Mouse (Mus musculus) brown adipose tissue, adult 24 weeks (tissue): ENCODE measurements around the gene Aox3. TPM values are rescaled to one million over a fixed set of nuclear protein-coding genes. Genes with fewer than 3 reads are reported as not detected.

Experiments used
- H3K27ac ChIP-seq: fragments of 200-500 bp; replicated peaks from 2 replicates; pipeline ENCODE4 v1.5.1; 2012; ENCODE audit warnings: low read depth, mild to moderate bottlenecking, low read length
- H3K4me1 ChIP-seq: fragments of 200-500 bp; 2 replicates; pipeline ENCODE4 v1.6.1; 2012; ENCODE audit warnings: low read length, mixed read lengths; ENCODE audit not compliant: control insufficient read depth, insufficient read depth, insufficient read length
- H3K4me3 ChIP-seq: fragments of 200-500 bp; 2 replicates; pipeline ENCODE4 v1.5.1; 2012; ENCODE audit warnings: low read depth, mild to moderate bottlenecking, low read length, moderate library complexity; ENCODE audit not compliant: insufficient read depth
- polyA plus RNA-seq: library from polyadenylated mRNA; stranded (reverse); fragments of >200 nt; gene quantifications from 2 replicates; pipeline ENCODE4 v1.2.4, GENCODE M21; 2012; ENCODE audit not compliant: missing spikeins, insufficient read depth, insufficient read length

Aox3 gene
- polyA plus RNA-seq, 1 experiment = 0.63 TPM

DNA sequence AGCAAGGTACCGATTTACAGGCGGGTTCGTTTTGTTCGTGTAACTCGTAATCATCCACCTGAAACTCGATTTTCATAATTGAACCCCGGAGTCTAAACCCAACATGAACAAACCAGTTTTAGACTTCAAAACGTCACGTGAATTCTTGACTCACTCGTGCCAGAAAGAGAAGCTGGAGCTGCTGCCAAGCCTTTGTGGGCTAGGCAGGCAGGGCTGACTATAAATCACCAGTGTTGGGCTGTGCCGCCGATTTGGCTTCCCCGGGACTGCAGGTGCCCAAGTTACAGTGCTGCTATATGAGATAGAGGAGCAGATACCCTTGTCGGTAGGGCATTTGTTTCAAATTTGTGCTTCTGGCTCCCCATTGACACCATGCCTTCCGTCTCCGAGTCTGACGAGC, 97.3 kb downstream of the Aox3 start, which contains the start of gene Aox4:
Gene Aox4 (plus strand): TSS at position 195 of the 400 bp plus-strand sequence.
- Histone ChIP-seq H3K4me1 (no peaks in the 10 kb centered on the region), H3K27ac (no peak within 1 kb of the TSS), H3K4me3 (no peak within 1 kb of the TSS)

DNA sequence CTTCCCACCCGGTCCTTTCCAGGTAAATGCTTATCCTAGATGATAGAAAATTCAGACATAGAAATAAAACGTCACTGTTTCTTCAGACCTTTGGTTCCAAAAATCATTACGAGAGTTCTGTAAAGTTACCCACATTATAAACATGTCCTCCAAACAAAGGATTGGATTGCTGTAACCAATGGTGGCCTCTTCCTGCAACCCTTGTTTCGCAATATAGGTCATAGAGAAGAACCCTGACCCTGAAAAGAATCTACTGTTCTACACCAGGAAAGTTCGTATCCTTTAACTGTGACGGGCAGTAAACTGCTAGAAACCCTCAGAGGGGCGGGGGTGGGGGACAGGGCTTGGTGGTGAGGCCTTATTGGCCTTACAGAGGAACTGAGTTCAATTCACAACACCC, 99.9 kb downstream of the Aox3 start:
- H3K27ac ChIP-seq = no peak overlapping the region
- H3K4me3 ChIP-seq = no peak overlapping the region
- H3K4me1 ChIP-seq = no peaks in the 10 kb centered on the region

- Histone ChIP-seq H3K27ac (no peak overlapping the region), H3K4me3 (no peak overlapping the region), H3K4me1 (no peaks in the 10 kb centered on the region)
These were observed 100.9 kb downstream of the Aox3 start for GRCm38 (mm10) chr1:58213838-58214237.

DNA sequence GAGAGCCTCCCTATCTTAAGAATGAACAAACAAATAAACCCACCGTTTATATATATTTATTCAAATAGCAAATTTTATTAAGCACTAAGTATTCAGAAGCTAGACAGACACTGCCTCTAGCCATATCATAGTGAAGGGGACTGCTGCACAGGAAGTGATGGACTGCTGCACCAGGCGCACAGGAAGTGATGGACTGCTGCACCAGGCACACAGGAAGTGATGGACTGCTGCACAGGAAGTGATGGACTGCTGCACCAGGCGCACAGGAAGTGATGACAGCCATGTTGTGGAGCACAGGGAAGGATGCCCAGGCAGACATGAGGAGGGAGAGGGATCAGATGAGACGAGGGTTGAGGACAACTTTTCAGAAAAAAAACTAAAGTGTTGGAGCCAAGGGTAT, 102.4 kb downstream of the Aox3 start:
- Histone ChIP-seq H3K27ac (no peak overlapping the region), H3K4me1 (no peaks in the 10 kb centered on the region), H3K4me3 (no peak overlapping the region)

DNA sequence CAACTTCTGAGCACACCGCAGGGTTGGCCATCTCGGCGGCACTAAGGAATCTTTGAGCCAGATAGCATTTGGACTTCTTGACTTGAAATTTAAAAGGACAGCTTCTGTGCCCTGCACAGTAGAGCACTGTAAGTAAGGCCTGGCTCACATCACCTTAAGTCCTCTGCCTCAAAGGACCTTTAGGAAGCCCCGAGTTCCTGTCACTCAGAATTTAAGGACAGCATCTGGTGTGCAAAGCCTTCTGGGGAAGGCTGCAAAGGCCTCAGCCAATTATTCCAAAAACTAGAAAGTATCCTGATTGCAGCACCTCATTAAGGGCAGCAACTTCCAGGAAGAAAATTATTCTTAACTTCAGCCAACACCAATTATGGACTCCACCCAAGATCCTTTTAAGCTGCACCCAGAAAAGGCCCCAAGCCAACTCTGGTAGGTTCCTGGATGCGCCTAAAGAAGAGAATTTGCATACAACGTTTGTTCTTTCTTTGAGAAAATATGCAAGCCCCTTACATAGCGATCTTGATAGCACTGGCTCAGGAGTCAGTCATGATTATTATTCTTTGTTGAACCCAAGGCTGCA, 103.1 kb downstream of the Aox3 start:
- no peak overlapping the region for H3K27ac ChIP-seq
- H3K4me3 ChIP-seq = no peak overlapping the region
- no peaks in the 10 kb centered on the region for H3K4me1 ChIP-seq

DNA sequence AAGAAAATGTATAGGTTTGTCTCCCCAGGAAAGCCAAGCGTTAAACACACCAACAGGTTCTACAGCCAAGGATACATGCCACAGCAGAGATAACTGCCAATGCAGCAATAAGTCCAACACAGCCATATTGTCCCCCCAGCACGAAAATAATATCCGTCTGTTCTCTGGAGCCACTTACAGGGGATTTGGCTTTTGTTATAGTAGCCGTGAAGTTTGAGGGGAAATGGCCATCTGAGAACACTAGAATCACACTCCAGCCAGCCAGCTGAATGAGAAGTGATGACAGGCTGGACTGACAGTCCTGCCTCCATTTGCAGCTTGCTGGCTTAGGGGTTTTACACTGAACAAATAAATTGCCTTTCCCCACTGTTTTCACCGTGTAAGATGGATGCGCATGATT, 108.1 kb downstream of the Aox3 start:
- H3K4me3 ChIP-seq = no peak overlapping the region
- no peak overlapping the region for H3K27ac ChIP-seq
- no peaks in the 10 kb centered on the region for H3K4me1 ChIP-seq

DNA sequence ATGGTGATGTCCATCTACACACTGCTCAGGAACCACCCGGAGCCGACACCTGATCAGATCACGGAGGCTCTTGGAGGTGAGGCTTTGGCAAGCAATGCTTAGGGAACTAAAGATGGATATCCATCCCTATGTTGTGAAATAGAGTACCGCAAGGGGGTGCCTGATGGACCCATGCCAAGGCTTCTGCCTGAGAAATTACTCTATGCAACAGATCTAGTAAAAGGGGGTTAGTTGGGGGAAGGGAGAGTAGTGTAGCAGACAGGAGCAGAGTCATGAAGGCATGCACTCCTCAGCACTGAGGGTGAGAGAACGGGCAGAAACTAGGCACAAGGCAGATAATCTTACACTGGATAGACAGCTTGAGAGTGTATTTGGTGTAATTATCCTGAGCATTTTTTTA, 108.9 kb downstream of the Aox3 start:
- no peak overlapping the region for H3K4me3 ChIP-seq
- no peaks in the 10 kb centered on the region for H3K4me1 ChIP-seq
- H3K27ac ChIP-seq = no peak overlapping the region

- Histone ChIP-seq H3K4me3 (no peak overlapping the region), H3K4me1 (no peaks in the 10 kb centered on the region), H3K27ac (no peak overlapping the region)
These were observed 115.2 kb downstream of the Aox3 start for GRCm38 (mm10) chr1:58228086-58228485.

GRCm38 (mm10) chr1:58228916-58229315, 116.0 kb downstream of the Aox3 start:
- Histone ChIP-seq H3K4me1 (no peaks in the 10 kb centered on the region), H3K4me3 (no peak overlapping the region), H3K27ac (no peak overlapping the region)

DNA sequence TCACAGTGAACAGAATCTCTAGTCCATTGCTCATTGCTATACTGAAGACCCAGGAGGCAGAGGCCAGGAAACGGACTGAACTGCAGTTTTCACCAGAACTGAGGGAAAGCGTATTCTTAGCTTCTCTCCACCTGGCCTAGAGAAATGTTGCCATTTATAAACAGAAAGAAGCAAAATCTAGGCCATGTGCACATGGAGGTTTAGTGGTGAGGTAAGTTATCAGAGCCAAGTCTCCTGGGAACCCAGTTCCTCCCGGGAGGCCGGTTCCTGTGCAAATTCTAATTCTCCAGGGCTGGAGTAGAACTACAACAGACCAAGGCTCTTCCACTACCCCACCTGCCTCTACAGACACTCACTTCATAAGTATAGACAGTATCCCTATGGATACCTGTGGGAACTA, 116.8 kb downstream of the Aox3 start:
- H3K27ac ChIP-seq = no peak overlapping the region
- H3K4me1 ChIP-seq = no peaks in the 10 kb centered on the region
- no peak overlapping the region for H3K4me3 ChIP-seq

GRCm38 (mm10) chr1:58230542-58230941, 117.6 kb downstream of the Aox3 start:
- Histone ChIP-seq H3K4me1 (no peaks in the 10 kb centered on the region), H3K27ac (no peak overlapping the region), H3K4me3 (no peak overlapping the region)

DNA sequence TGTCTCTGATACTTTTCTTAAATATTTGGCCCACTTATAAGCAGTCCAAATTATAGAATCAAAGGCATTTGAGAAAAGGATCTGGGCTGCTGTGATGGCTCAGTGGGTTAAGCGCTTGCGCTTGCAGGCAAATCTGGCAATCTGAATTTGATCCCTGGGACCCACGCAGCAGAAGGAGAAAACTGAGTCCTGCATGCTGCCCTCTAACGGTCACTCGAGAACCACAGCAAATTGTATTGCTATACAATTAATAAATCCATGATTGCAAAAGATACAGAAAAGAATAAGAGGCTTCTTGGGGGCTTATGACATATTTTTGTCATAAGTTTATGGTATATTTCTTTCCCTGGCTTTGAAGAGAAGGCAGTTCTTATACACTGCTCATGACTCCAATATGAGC, 122.5 kb downstream of the Aox3 start:
- Histone ChIP-seq H3K27ac (no peak overlapping the region), H3K4me1 (no peaks in the 10 kb centered on the region), H3K4me3 (no peak overlapping the region)

- Histone ChIP-seq H3K27ac (no peak overlapping the region), H3K4me3 (no peak overlapping the region), H3K4me1 (no peaks in the 10 kb centered on the region)
These were observed 124.8 kb downstream of the Aox3 start for GRCm38 (mm10) chr1:58237527-58238299.

- H3K4me1 ChIP-seq = no peaks in the 10 kb centered on the region
- H3K27ac ChIP-seq = no peak overlapping the region
- no peak overlapping the region for H3K4me3 ChIP-seq
These were observed 125.5 kb downstream of the Aox3 start for GRCm38 (mm10) chr1:58238440-58238839.

DNA sequence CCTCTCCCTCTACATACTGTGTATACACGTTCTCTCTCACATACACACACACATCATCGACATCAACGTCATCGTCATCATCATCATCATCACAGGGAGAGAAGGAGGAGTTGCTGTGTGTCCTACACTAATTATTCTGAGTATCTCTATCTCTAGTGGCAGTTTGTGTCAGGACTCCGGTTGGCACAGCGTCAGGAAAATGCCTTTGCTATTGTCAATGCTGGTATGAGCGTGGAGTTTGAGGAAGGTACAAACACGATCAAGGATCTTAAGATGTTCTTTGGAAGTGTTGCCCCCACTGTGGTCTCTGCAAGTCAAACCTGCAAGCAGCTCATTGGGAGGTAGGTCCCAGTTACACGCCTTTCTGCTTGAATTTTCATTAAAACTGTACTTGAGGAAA, 126.0 kb downstream of the Aox3 start:
- Histone ChIP-seq H3K4me3 (no peak overlapping the region), H3K27ac (no peak overlapping the region), H3K4me1 (no peaks in the 10 kb centered on the region)

GRCm38 (mm10) chr1:58240347-58240746, 127.4 kb downstream of the Aox3 start:
- H3K4me1 ChIP-seq = no peaks in the 10 kb centered on the region
- no peak overlapping the region for H3K27ac ChIP-seq
- no peak overlapping the region for H3K4me3 ChIP-seq
